Mouse (Mus musculus) limb, embryonic 10.5 days (tissue): ENCODE results near the gene Zfp13. TPM values are rescaled to one million over a fixed set of nuclear protein-coding genes. Genes with fewer than 3 reads are reported as not detected.
"Not testable (repeated sequence)": the region's sequence is repeated elsewhere in the genome, so short reads cannot be mapped to it uniquely, and the experiment has no call there.

Experiments used
- DNase-seq: peaks from one replicate; pipeline ENCODE4 v3.0.0-alpha.2; 2017; ENCODE audit warnings: low spot score
- H3K27ac ChIP-seq: fragments of 300-500 bp; sonication (generic); 2 replicates; pipeline ENCODE4 v1.5.1; 2016; ENCODE audit warnings: mild to moderate bottlenecking
- H3K27me3 ChIP-seq: fragments of 300-500 bp; sonication (generic); 2 replicates; pipeline ENCODE4 v1.6.1; 2016; ENCODE audit warnings: low read depth, mild to moderate bottlenecking; ENCODE audit not compliant: poor library complexity, severe bottlenecking
- H3K36me3 ChIP-seq: fragments of 300-500 bp; sonication (generic); 2 replicates; pipeline ENCODE4 v1.6.1; 2016; ENCODE audit warnings: mild to moderate bottlenecking, moderate library complexity
- H3K4me1 ChIP-seq: fragments of 300-500 bp; sonication (generic); 2 replicates; pipeline ENCODE4 v1.6.1; 2016
- H3K4me3 ChIP-seq: fragments of 300-500 bp; sonication (generic); 2 replicates; pipeline ENCODE4 v1.5.1; 2016; ENCODE audit warnings: mild to moderate bottlenecking, moderate library complexity
- H3K9me3 ChIP-seq: fragments of 300-500 bp; sonication (generic); replicated peaks from 2 replicates; pipeline ENCODE4 v1.6.1; 2016; ENCODE audit warnings: mild to moderate bottlenecking
- WGBS: fragments of 180-500 bp; shearing (Covaris S2); methylation state at CpG from one replicate; pipeline ENCODE4 v1.1.7; 2016; 5-methylcytosine and 5-hydroxymethylcytosine counted together
- polyA plus RNA-seq: library from polyadenylated mRNA; unstranded; fragments of >200 nt; fragmentation: Nextera tagmentation; extraction: Ambion mirVana; gene quantifications from 2 replicates; pipeline ENCODE4 v1.2.1, GENCODE M21; 2016

Zfp13 gene
- polyA plus RNA-seq, 1 experiment from 2014 or later: 25.4 TPM

GRCm38 (mm10) chr17:23531408-23531807, 67.9 kb downstream of the Zfp13 start:
- not testable (repeated sequence) for H3K27ac ChIP-seq, H3K36me3 ChIP-seq

More at GRCm38 (mm10) chr17:23531408-23531807, 67.9 kb downstream of the Zfp13 start:
- H3K9me3 ChIP-seq, DNase-seq, H3K4me1 ChIP-seq, H3K4me3 ChIP-seq: not testable (repeated sequence)
- H3K27me3 ChIP-seq: peaks cover 13% of the 10 kb centered on the region; the same call in 1 of the 2 replicates
- 19% methylated on average over 1 of the region's 1 CpGs for WGBS

Other genes with a start within 250 kb of the Zfp13 start
- gene Vmn2r116, start 214.9 kb downstream of the Zfp13 start, polyA plus RNA-seq: not detected in 2 replicates
- not detected in 2 replicates for gene Vmn2r117, start 119.8 kb downstream of the Zfp13 start, polyA plus RNA-seq
- gene Zfp213, start 35.2 kb downstream of the Zfp13 start, polyA plus RNA-seq: 31.3 and 31.9 TPM in 2 replicates
- 0.35 and 0.38 TPM in 2 replicates for gene Zscan10, start 1.4 kb upstream of the Zfp13 start, polyA plus RNA-seq
- 0.84 and 1.1 TPM in 2 replicates for gene Mmp25, start 45.8 kb upstream of the Zfp13 start, polyA plus RNA-seq
- gene Bicdl2, start 61.0 kb upstream of the Zfp13 start, polyA plus RNA-seq: 1.4 and 2.0 TPM in 2 replicates
- gene Hcfc1r1, start 74.1 kb upstream of the Zfp13 start, polyA plus RNA-seq: 29.0 and 30.5 TPM in 2 replicates
- 70.4 and 71.1 TPM in 2 replicates for gene Thoc6, start 74.4 kb upstream of the Zfp13 start, polyA plus RNA-seq
- 5.2 and 5.6 TPM in 2 replicates for gene Tnfrsf12a, start 78.0 kb upstream of the Zfp13 start, polyA plus RNA-seq
- gene Cldn6, start 79.8 kb upstream of the Zfp13 start, polyA plus RNA-seq: 32.7 and 42.1 TPM in 2 replicates
- gene Cldn9, start 84.5 kb upstream of the Zfp13 start, polyA plus RNA-seq: 1.9 and 4.6 TPM in 2 replicates
- gene 1520401A03Rik, start 123.3 kb upstream of the Zfp13 start, polyA plus RNA-seq: 0.13 and 0.36 TPM in 2 replicates
- gene Pkmyt1, start 126.8 kb upstream of the Zfp13 start, polyA plus RNA-seq: 66.8 and 67.6 TPM in 2 replicates
- 5.9 and 9.0 TPM in 2 replicates for gene Paqr4, start 141.4 kb upstream of the Zfp13 start, polyA plus RNA-seq
- gene Kremen2, start 146.3 kb upstream of the Zfp13 start, polyA plus RNA-seq: 13.8 and 19.5 TPM in 2 replicates
- gene Flywch1, start 172.1 kb upstream of the Zfp13 start, polyA plus RNA-seq: 177 and 183 TPM in 2 replicates
- gene Flywch2, start 186.6 kb upstream of the Zfp13 start, polyA plus RNA-seq: 37.5 and 54.1 TPM in 2 replicates
- 562 and 563 TPM in 2 replicates for gene Srrm2, start 191.0 kb upstream of the Zfp13 start, polyA plus RNA-seq
- gene Elob, start 229.6 kb upstream of the Zfp13 start, polyA plus RNA-seq: 1,047 and 1,081 TPM in 2 replicates
- not detected in 2 replicates for gene Prss33, start 236.6 kb upstream of the Zfp13 start, polyA plus RNA-seq
- not detected in 2 replicates for gene Prss32, start 244.4 kb upstream of the Zfp13 start, polyA plus RNA-seq
- gene Prss41, start 244.7 kb upstream of the Zfp13 start, polyA plus RNA-seq: 3.3 and 3.9 TPM in 2 replicates